Mouse (Mus musculus): ENCODE measurements around the gene Aars2. TPM values are rescaled to one million over a fixed set of nuclear protein-coding genes. Genes with fewer than 3 reads are reported as not detected.
A peak's percentile ranks its signal among the peaks of the same experiment; 100 is the strongest.

The Aars2 gene
- 18.6 and 19.9 TPM in 2 replicates for polyA plus RNA-seq (2015; fragmentation: Nextera tagmentation; extraction: Ambion mirVana)

DNA sequence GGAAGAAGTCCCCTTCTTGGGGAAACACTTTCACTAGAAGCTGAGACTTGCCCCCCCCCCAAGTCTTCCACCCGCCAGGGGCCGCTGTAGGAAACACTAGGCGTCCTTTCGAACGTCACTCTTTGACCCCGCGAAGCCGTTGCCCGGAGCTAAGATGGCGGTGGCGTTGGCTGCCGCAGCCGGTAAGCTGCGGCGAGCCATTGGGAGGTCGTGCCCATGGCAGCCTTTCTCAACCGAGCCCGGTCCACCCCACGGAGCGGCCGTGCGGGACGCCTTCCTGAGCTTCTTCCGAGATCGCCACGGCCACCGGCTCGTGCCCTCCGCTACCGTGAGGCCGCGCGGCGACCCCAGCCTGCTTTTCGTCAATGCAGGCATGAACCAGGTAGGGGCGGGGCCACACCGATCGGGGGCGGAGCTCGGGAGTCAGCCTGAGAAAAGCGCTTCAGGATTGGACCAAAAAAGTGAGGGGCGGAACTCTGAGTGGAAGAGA, at the start of gene Aars2:
Gene Aars2 (plus strand): TSS at position 142 of the 490 bp plus-strand sequence.
- H3K36me3 ChIP-seq (ENCODE audit: control insufficient read depth, insufficient read depth, low read length) = no peaks in the 10 kb centered on the region; the same call in 1 of the 2 replicates
- WGBS = under 1% methylated on average over 42 of the region's 42 CpGs
- H3K9ac ChIP-seq (ENCODE audit: low read length) = peak within 1 kb of the TSS; percentile 88
- H3K4me2 ChIP-seq (ENCODE audit: low read depth, low read length) = peak within 1 kb of the TSS; percentile 58
- H3K9me3 ChIP-seq (ENCODE audit: control insufficient read depth, low read length) = no peaks in the 10 kb centered on the region
- H3K27me3 ChIP-seq (ENCODE audit: control insufficient read depth, insufficient read depth, low read depth, low read length) = no peaks in the 10 kb centered on the region
- peak within 1 kb of the TSS; percentile 81 for H3K27ac ChIP-seq (ENCODE audit: low read length)
- H3K4me1 ChIP-seq (replicated peaks; ENCODE audit: control insufficient read depth, insufficient read depth, low read length) = peaks cover 6% of the 10 kb centered on the region
- ATAC-seq (ENCODE audit: low read depth) = peak; percentile 95
- H3K4me3 ChIP-seq (ENCODE audit: low read length) = peak within 1 kb of the TSS; percentile 90

DNA sequence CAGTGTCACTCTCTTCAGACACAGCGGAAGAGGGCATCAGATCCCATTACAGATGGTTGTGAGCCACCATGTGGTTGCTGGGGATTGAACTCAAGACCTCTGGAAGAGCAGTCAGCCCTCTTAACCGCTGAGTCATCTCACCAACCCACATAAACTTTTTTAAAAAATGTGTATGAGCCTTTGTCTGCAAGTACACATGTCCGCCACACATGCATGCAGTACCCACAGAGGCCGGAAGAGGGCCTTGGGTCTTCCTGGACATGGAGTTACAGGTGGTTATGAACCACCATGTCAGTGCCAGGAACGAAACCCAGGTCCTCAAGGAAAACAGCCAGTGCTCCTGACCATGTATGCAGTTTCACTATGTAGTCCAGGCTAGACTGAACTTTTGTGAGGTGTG, 49.2 kb upstream of the Aars2 start:
- no peak overlapping the region for H3K27ac ChIP-seq (ENCODE audit: low read length)
- H3K9ac ChIP-seq (ENCODE audit: low read length) = no peak overlapping the region
- H3K4me2 ChIP-seq (ENCODE audit: low read depth, low read length) = no peak overlapping the region
- H3K9me3 ChIP-seq (ENCODE audit: control insufficient read depth, low read length) = no peaks in the 10 kb centered on the region
- ATAC-seq (ENCODE audit: low read depth) = no peak
- 90% methylated on average over 5 of the region's 5 CpGs for WGBS
- H3K36me3 ChIP-seq (ENCODE audit: control insufficient read depth, insufficient read depth, low read length) = no peaks in the 10 kb centered on the region
- no peak overlapping the region for H3K4me3 ChIP-seq (ENCODE audit: low read length)
- no peaks in the 10 kb centered on the region for H3K27me3 ChIP-seq (ENCODE audit: control insufficient read depth, insufficient read depth, low read depth, low read length)
- H3K4me1 ChIP-seq (replicated peaks; ENCODE audit: control insufficient read depth, insufficient read depth, low read length) = no peaks in the 10 kb centered on the region

DNA sequence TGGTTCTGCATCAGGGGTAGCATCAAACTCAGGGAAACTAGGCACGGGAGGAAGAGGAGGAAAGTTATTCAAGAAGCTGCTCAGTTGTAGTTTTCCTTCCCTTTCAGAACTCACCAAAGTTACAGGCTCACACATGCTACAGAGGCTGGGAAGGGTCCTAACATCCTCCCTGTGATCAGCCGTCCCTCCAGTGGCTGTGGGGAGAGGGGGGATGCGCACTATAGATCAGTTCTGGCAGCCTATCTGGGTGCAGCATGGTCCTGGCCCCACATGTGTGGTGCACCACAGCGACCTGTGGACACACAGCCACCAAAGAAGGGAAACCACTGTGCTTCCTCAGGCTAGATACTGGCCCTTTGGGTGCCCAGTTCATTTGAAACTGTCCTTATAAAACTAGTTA, 48.1 kb upstream of the Aars2 start:
- Histone ChIP-seq H3K27ac (ENCODE audit: low read length) (no peak overlapping the region), H3K9me3 (ENCODE audit: control insufficient read depth, low read length) (no peaks in the 10 kb centered on the region), H3K9ac (ENCODE audit: low read length) (no peak overlapping the region), H3K36me3 (ENCODE audit: control insufficient read depth, insufficient read depth, low read length) (no peaks in the 10 kb centered on the region), H3K4me3 (ENCODE audit: low read length) (no peak overlapping the region), H3K4me1 (replicated peaks; ENCODE audit: control insufficient read depth, insufficient read depth, low read length) (no peaks in the 10 kb centered on the region), H3K27me3 (ENCODE audit: control insufficient read depth, insufficient read depth, low read depth, low read length) (no peaks in the 10 kb centered on the region), H3K4me2 (ENCODE audit: low read depth, low read length) (no peak overlapping the region)
- no peak for ATAC-seq (ENCODE audit: low read depth)
- 83% methylated on average over 4 of the region's 4 CpGs for WGBS

DNA sequence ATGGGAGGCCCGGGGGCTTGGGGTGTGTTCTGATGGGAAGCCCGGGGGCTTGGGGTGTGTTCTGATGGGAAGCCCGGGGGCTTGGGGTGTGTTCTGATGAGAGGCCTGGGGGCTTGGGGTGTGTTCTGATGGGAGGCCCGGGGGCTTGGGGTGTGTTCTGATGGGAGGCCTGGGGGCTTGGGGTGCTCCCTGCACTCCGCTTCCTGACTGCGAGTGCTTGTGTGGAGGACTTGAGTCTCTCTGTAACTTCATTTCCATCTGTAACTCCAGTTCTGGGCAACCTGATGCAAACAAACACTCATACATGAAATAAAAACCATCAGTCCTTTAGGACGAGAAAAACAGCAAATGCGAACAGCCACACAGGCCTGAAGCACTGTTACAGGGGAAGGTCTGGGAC, 47.6 kb upstream of the Aars2 start:
- H3K9ac ChIP-seq (ENCODE audit: low read length) = no peak overlapping the region
- H3K4me3 ChIP-seq (ENCODE audit: low read length) = no peak overlapping the region
- H3K9me3 ChIP-seq (ENCODE audit: control insufficient read depth, low read length) = no peaks in the 10 kb centered on the region
- 76% methylated on average over 8 of the region's 8 CpGs for WGBS
- H3K36me3 ChIP-seq (ENCODE audit: control insufficient read depth, insufficient read depth, low read length) = no peaks in the 10 kb centered on the region
- no peaks in the 10 kb centered on the region for H3K27me3 ChIP-seq (ENCODE audit: control insufficient read depth, insufficient read depth, low read depth, low read length)
- H3K4me2 ChIP-seq (ENCODE audit: low read depth, low read length) = no peak overlapping the region
- H3K4me1 ChIP-seq (replicated peaks; ENCODE audit: control insufficient read depth, insufficient read depth, low read length) = no peaks in the 10 kb centered on the region
- no peak for ATAC-seq (ENCODE audit: low read depth)
- no peak overlapping the region for H3K27ac ChIP-seq (ENCODE audit: low read length)

DNA sequence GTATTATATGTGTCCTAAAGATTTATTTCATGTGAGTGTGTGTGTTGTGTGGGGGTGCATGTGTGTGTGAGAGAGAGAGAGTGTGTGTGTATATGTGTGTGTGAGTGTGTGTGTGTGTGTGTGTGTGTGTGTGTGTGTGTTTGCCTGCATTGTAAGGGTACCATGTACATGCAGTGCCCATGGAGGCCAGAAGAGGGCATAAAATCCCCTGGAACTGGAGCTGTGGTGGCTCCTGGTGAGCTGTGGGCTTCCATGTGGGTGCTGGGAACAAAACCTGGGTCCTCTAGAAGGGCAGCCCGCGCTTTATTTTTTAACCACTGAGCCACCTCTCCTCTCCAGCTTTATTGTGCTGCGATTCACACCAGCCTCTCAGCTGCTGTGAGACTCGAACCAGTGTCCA, 44.1 kb upstream of the Aars2 start:
- H3K9ac ChIP-seq (ENCODE audit: low read length) = no peak overlapping the region
- H3K4me2 ChIP-seq (ENCODE audit: low read depth, low read length) = no peak overlapping the region
- no peaks in the 10 kb centered on the region for H3K27me3 ChIP-seq (ENCODE audit: control insufficient read depth, insufficient read depth, low read depth, low read length)
- ATAC-seq (ENCODE audit: low read depth) = no peak
- H3K36me3 ChIP-seq (ENCODE audit: control insufficient read depth, insufficient read depth, low read length) = no peaks in the 10 kb centered on the region
- no peaks in the 10 kb centered on the region for H3K4me1 ChIP-seq (replicated peaks; ENCODE audit: control insufficient read depth, insufficient read depth, low read length)
- peaks cover 4% of the 10 kb centered on the region for H3K9me3 ChIP-seq (ENCODE audit: control insufficient read depth, low read length)
- no peak overlapping the region for H3K4me3 ChIP-seq (ENCODE audit: low read length)
- 90% methylated on average over 4 of the region's 4 CpGs for WGBS
- no peak overlapping the region for H3K27ac ChIP-seq (ENCODE audit: low read length)

DNA sequence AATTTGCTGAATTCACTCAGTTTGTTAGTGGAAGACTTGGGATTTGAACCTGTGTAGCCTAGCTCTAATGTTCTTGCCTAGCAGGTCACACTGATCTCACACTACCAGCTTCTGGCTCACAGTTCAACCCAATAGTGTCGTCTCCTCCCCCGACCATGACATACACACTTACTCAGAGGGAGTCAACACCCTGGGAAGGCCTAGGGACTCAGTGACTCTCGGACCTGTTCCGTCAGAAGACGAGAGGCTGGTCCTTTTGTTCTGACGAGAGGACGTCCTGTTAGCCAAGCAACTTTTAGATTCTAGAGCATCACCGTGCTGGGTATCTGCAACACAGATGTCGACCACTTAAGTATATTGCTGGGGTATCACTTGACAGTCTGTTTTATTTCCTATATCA, 42.4 kb upstream of the Aars2 start:
- H3K27me3 ChIP-seq (ENCODE audit: control insufficient read depth, insufficient read depth, low read depth, low read length) = no peaks in the 10 kb centered on the region
- no peak for ATAC-seq (ENCODE audit: low read depth)
- H3K4me2 ChIP-seq (ENCODE audit: low read depth, low read length) = no peak overlapping the region
- H3K9ac ChIP-seq (ENCODE audit: low read length) = no peak overlapping the region
- H3K27ac ChIP-seq (ENCODE audit: low read length) = no peak overlapping the region
- H3K9me3 ChIP-seq (ENCODE audit: control insufficient read depth, low read length) = peaks cover 4% of the 10 kb centered on the region
- H3K36me3 ChIP-seq (ENCODE audit: control insufficient read depth, insufficient read depth, low read length) = no peaks in the 10 kb centered on the region
- WGBS = 76% methylated on average over 9 of the region's 9 CpGs
- H3K4me1 ChIP-seq (replicated peaks; ENCODE audit: control insufficient read depth, insufficient read depth, low read length) = no peaks in the 10 kb centered on the region
- no peak overlapping the region for H3K4me3 ChIP-seq (ENCODE audit: low read length)

DNA sequence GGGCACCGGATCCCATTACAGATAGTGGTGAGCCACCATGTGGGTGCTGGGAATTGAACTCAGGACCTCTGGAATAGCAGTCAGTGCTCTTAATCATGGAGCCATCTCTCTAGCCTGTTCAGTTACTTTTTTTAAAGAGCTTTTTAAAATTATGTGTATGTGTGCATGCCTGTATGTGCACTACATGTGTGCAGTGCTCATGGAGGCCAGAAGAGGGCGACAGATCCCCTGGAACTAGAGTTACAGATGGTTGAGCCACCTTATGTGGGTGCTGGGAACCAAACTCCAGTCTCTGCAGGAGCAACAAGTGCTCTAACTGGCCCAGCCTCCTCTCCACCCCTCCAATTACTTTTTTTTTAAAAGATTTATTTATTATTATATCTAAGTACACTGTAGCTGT, 39.9 kb upstream of the Aars2 start:
- no peak for ATAC-seq (ENCODE audit: low read depth)
- Histone ChIP-seq H3K27ac (ENCODE audit: low read length) (no peak overlapping the region), H3K9me3 (ENCODE audit: control insufficient read depth, low read length) (peaks cover 4% of the 10 kb centered on the region), H3K4me2 (ENCODE audit: low read depth, low read length) (no peak overlapping the region), H3K4me1 (replicated peaks; ENCODE audit: control insufficient read depth, insufficient read depth, low read length) (no peaks in the 10 kb centered on the region), H3K4me3 (ENCODE audit: low read length) (no peak overlapping the region), H3K36me3 (ENCODE audit: control insufficient read depth, insufficient read depth, low read length) (no peaks in the 10 kb centered on the region), H3K9ac (ENCODE audit: low read length) (no peak overlapping the region), H3K27me3 (ENCODE audit: control insufficient read depth, insufficient read depth, low read depth, low read length) (no peaks in the 10 kb centered on the region)
- 59% methylated on average over 2 of the region's 2 CpGs for WGBS

DNA sequence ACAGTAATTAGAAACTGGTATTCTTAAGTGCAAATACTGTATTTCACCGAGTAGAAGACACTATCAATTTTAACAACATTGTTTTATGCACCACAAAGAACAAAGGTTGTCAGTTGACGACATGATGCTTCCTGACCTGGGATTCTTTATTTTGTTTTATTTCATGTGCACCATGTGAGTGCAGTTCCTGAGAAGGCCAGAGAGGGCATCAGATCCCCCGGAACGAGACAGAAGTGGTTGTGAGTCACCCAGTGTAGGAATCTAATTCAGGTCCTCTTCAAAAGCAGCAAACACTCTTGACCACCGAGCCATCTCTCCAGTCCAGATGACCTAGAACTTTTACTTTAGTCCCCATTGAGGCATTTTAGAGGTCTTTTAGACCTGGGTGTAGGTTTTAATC, 38.3 kb upstream of the Aars2 start:
- ATAC-seq (ENCODE audit: low read depth) = no peak

DNA sequence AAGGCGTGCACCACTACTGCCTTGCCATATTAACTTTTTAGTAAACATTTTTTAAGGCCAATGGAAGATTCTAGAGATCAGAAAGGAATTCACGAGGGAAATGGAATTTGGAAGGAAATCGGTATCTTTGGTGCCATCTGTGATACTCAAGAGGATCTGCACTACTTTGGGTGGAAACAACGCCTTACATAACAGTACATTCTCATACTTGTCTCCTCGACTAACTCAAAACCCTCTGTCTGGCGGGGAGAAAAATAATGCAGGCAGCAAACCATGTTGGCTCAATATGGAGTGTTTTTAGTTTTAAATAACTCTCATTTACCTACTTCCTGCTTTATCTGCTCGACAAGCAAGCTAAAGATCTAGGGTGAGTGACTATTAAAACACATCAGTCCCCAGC, 35.9 kb upstream of the Aars2 start:
- H3K4me3 ChIP-seq (ENCODE audit: low read length) = no peak overlapping the region
- ATAC-seq (ENCODE audit: low read depth) = no peak
- H3K9me3 ChIP-seq (ENCODE audit: control insufficient read depth, low read length) = peaks cover 4% of the 10 kb centered on the region
- 74% methylated on average over 7 of the region's 7 CpGs for WGBS
- no peak overlapping the region for H3K4me2 ChIP-seq (ENCODE audit: low read depth, low read length)
- H3K27ac ChIP-seq (ENCODE audit: low read length) = no peak overlapping the region
- no peaks in the 10 kb centered on the region for H3K36me3 ChIP-seq (ENCODE audit: control insufficient read depth, insufficient read depth, low read length)
- H3K27me3 ChIP-seq (ENCODE audit: control insufficient read depth, insufficient read depth, low read depth, low read length) = no peaks in the 10 kb centered on the region; the same call in 1 of the 2 replicates
- no peak overlapping the region for H3K9ac ChIP-seq (ENCODE audit: low read length)
- peaks cover 3% of the 10 kb centered on the region; the same call in 1 of the 2 replicates for H3K4me1 ChIP-seq (replicated peaks; ENCODE audit: control insufficient read depth, insufficient read depth, low read length)

More for the DNA sequence above, 38.3 kb upstream of the Aars2 start:
- Histone ChIP-seq H3K36me3 (ENCODE audit: control insufficient read depth, insufficient read depth, low read length) (no peaks in the 10 kb centered on the region), H3K4me1 (replicated peaks; ENCODE audit: control insufficient read depth, insufficient read depth, low read length) (no peaks in the 10 kb centered on the region), H3K9me3 (ENCODE audit: control insufficient read depth, low read length) (peaks cover 4% of the 10 kb centered on the region), H3K27me3 (ENCODE audit: control insufficient read depth, insufficient read depth, low read depth, low read length) (no peaks in the 10 kb centered on the region), H3K4me3 (ENCODE audit: low read length) (no peak overlapping the region), H3K9ac (ENCODE audit: low read length) (no peak overlapping the region), H3K27ac (ENCODE audit: low read length) (no peak overlapping the region), H3K4me2 (ENCODE audit: low read depth, low read length) (no peak overlapping the region)
- 81% methylated on average over 5 of the region's 5 CpGs for WGBS

DNA sequence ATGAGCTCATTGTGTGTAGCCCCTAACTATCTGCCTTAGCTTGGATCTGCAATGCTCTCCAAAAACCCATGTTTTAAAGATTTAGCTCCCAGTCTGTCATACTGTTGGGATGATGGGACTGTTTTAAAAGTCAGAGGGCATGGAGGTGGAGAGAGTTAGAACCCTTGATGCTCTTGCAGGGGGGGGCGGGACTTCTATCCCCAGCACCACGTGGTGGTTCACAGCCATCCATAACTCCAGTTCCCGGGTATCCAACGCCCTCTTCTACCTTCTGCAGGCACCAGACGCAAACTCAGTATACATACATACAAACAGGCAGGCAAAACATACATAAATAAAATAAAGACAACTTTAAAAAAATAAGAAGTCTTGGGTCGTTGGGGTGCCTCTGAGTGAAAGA, 33.0 kb upstream of the Aars2 start:
- peaks cover 3% of the 10 kb centered on the region; the same call in 1 of the 2 replicates for H3K4me1 ChIP-seq (replicated peaks; ENCODE audit: control insufficient read depth, insufficient read depth, low read length)
- peaks cover 2% of the 10 kb centered on the region; the same call in 1 of the 2 replicates for H3K27me3 ChIP-seq (ENCODE audit: control insufficient read depth, insufficient read depth, low read depth, low read length)
- H3K9me3 ChIP-seq (ENCODE audit: control insufficient read depth, low read length) = no peaks in the 10 kb centered on the region
- H3K27ac ChIP-seq (ENCODE audit: low read length) = no peak overlapping the region
- no peak overlapping the region for H3K4me2 ChIP-seq (ENCODE audit: low read depth, low read length)
- WGBS = 66% methylated on average over 6 of the region's 6 CpGs
- no peak for ATAC-seq (ENCODE audit: low read depth)
- H3K4me3 ChIP-seq (ENCODE audit: low read length) = no peak overlapping the region
- no peaks in the 10 kb centered on the region for H3K36me3 ChIP-seq (ENCODE audit: control insufficient read depth, insufficient read depth, low read length)
- H3K9ac ChIP-seq (ENCODE audit: low read length) = no peak overlapping the region
